Mouse (Mus musculus) megakaryocyte, embryonic 14.5 days (primary cell): ENCODE results near the gene Ubr4.

ENCODE experiments used
- FLI1 ChIP-seq: IDR thresholded peaks from 2 replicates; pipeline ENCODE4 v1.6.1; 2012; ENCODE audit warnings: low read length, inconsistent platforms, mixed read lengths
- GATA1 ChIP-seq: IDR thresholded peaks from 3 replicates; pipeline ENCODE4 v1.6.1; 2012; ENCODE audit warnings: mixed read lengths, low read length, inconsistent platforms, borderline replicate concordance

GRCm38 (mm10) chr4:139432966-139433765 is 80.8 kb downstream of the Ubr4 start:
- no peak for TF ChIP-seq GATA1
- no peak for TF ChIP-seq FLI1
